In the genomic region with DNA sequence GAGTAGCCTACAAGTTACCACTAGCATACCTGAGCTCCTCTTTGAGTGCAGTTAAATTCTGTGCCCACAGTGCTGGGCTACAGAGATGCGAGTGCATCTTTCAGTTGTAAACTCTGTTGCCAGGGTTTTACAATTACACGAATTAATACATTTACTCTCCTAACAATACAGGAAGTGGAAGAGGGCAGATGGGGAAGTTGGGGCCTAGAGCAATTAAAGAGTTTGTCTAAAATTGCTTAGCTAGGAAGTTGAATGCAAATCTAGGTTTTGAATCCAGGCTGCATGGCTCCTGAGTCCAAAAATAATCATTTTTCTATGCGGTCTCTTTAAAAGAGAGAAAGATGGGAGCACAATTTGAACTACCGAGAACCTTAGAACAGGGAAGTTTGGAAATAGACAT, we compare ENCODE assay signal across 27 mouse cellular contexts.
"Had no signal": no experiment of that assay in that cellular context is flagged by ENCODE, and none has a peak within 500 bp of the region (broad histone marks: within the 10 kb centered on the region; RNA-seq: fewer than 3 reads in every experiment).

No protein-coding gene starts in this region.

- H3K27me3 ChIP-seq: embryonic facial prominence, embryonic 12.5 days; embryonic facial prominence, embryonic 13.5 days; embryonic facial prominence, embryonic 15.5 days; forebrain, embryonic 12.5 days; forebrain, embryonic 13.5 days; forebrain, embryonic 15.5 days had no signal

- H3K4me2 ChIP-seq: embryonic facial prominence, embryonic 12.5 days; embryonic facial prominence, embryonic 13.5 days; embryonic facial prominence, embryonic 15.5 days; forebrain, embryonic 12.5 days; forebrain, embryonic 13.5 days; forebrain, embryonic 15.5 days had no signal

- H3K9me3 ChIP-seq: embryonic facial prominence, embryonic 10.5 days; embryonic facial prominence, embryonic 12.5 days; embryonic facial prominence, embryonic 13.5 days; embryonic facial prominence, embryonic 15.5 days; forebrain, embryonic 10.5 days; forebrain, embryonic 12.5 days; forebrain, embryonic 13.5 days; forebrain, embryonic 15.5 days had no signal

- H3K36me3 ChIP-seq: embryonic facial prominence, embryonic 10.5 days; embryonic facial prominence, embryonic 12.5 days; embryonic facial prominence, embryonic 13.5 days; embryonic facial prominence, embryonic 15.5 days; forebrain, embryonic 10.5 days; forebrain, embryonic 12.5 days; forebrain, embryonic 15.5 days had no signal

- H3K27ac ChIP-seq: embryonic facial prominence, embryonic 10.5 days; embryonic facial prominence, embryonic 12.5 days; embryonic facial prominence, embryonic 13.5 days; embryonic facial prominence, embryonic 15.5 days; forebrain, embryonic 10.5 days; forebrain, embryonic 12.5 days; forebrain, embryonic 13.5 days; forebrain, embryonic 15.5 days; gastrocnemius, adult 2 months; heart, adult 2 months had no signal

- H3K9ac ChIP-seq: embryonic facial prominence, embryonic 12.5 days; embryonic facial prominence, embryonic 13.5 days; embryonic facial prominence, embryonic 15.5 days; forebrain, embryonic 12.5 days; forebrain, embryonic 13.5 days; forebrain, embryonic 15.5 days; forebrain, postnatal 0 days had no signal

- DNase-seq: cerebellum, adult 9-10 months; cerebellum, adult 9-11 months; cerebellum, postnatal 10 days; cerebellum, postnatal 14 days; cerebellum, postnatal 25 days; cerebellum, postnatal 36 days; embryo, embryonic 11 days; forebrain, postnatal 0 days; gastrocnemius, adult 2 months; gastrocnemius, postnatal 10 days; gastrocnemius, postnatal 14 days; gastrocnemius, postnatal 25 days; gastrocnemius, postnatal 36 days; heart, adult 11 months; heart, adult 18-20 months; heart, adult 2 months had no signal

- H3K4me3 ChIP-seq: embryonic facial prominence, embryonic 10.5 days; embryonic facial prominence, embryonic 12.5 days; embryonic facial prominence, embryonic 13.5 days; embryonic facial prominence, embryonic 15.5 days; erythroblast, embryonic 14.5 days; forebrain, embryonic 10.5 days; forebrain, embryonic 12.5 days; forebrain, embryonic 13.5 days; forebrain, embryonic 15.5 days; gastrocnemius, adult 2 months; heart, adult 2 months had no signal

- H3K4me1 ChIP-seq: embryonic facial prominence, embryonic 10.5 days; embryonic facial prominence, embryonic 12.5 days; embryonic facial prominence, embryonic 13.5 days; embryonic facial prominence, embryonic 15.5 days; forebrain, embryonic 10.5 days; forebrain, embryonic 12.5 days; forebrain, embryonic 13.5 days; forebrain, embryonic 15.5 days had no signal

- ATAC-seq: forebrain, embryonic 13.5 days; forebrain, embryonic 14.5 days; forebrain, embryonic 15.5 days; forebrain, embryonic 16.5 days; forebrain, postnatal 0 days had no signal
